Mouse (Mus musculus): ENCODE measurements around the gene Ankrd31.
"Not testable (repeated sequence)": the region's sequence is repeated elsewhere in the genome, so short reads cannot be mapped to it uniquely, and the experiment has no call there.

The Ankrd31 gene

DNA sequence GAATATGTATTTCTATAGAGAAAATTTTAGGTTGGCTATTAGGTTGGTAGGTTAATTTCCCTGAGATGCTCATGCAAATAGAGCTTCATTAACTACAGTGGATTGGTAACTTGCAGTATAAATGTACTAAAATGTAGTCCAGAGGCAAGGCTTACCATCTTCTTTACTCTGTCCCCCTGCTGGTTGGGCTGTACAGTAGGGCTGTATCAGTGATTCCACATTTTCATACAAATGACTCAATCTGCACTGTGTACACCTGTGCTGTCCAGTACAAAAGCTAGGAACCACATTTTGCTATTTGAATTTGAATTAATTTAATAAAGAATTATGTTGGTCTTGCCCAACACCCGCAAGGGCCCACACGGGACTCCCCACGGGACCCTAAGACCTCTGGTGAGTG lies 111.1 kb downstream of the Ankrd31 start:
- DNase-seq (ENCODE audit: low spot score): no peak

DNA sequence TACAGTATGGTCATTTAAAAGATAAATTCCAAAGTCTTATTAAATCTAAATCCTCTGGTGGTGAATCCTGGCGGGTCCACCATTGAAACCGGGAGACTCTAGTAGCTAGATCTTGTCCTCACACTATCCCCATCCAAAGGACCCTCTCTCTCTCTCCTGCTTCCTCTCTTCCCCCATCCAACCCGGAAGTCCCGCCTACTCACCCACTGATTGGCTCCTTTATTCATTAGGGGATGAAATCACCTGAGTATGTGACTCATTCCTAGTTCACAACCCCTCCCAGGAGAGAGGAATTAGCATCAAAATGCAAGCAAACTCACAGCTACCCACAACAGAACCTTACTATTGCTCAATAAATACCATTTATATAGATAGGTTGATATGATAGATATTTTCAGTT lies 122.7 kb downstream of the Ankrd31 start:
- no peak for DNase-seq (ENCODE audit: low spot score)

DNA sequence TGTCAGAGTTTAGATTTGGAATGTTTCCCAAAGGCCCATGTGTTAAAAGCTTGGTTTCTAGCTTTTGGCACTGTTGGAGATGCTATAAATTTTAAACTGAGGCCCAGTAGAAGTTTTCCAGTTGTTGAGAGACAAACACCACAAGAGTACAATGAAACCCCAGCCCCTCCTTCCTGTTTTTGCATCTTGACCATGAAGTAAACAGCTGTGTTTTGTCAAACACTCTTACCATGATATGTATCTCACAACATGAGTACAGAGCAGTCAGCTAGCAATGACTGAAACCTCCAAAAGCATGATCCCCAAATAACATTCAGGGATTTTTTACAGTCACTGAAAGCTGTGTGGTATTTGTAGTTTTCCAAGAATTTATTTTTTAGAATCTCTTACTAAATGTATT lies 126.0 kb downstream of the Ankrd31 start:
- no peak for DNase-seq (ENCODE audit: low spot score)

DNA sequence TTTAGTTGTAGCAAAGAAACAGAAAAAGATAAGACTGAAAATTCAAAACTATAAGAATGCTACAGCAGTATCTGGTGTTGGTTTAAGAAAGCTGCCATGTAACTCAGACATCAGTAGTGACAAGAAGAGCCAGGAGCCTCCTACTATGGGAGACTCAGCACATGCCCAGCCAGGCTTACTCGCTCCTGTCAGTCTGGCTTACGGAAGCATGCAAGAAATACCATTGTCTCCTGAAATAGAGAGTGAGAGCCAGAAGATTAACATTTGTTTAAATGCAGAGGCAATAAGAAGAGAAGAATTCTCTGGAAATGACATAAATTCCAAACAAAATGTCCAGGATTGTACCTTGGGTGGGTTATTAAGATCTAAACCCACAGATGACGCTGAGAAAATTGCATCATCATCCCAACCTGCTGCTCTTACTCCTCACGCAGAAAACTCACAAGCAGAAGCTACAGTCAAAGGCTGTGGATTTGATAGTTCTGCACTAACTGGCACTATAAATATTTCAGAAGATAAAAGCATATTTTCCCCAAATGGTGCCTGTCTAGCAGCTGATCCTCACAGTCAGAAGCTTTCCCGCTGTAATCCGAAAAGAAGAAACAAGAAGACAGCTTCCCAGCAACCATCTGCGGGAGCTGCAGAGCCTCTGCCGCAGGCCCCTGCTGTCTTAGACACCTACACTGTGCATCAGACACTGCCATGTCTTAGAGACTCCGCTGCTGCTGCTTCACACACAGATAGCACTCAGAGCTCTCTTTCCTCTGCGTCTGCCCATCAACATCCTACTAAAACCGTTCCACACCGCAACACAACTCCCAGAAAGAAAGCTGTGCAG lies 130.4 kb downstream of the Ankrd31 start:
- no peak for DNase-seq (ENCODE audit: low spot score)

DNA sequence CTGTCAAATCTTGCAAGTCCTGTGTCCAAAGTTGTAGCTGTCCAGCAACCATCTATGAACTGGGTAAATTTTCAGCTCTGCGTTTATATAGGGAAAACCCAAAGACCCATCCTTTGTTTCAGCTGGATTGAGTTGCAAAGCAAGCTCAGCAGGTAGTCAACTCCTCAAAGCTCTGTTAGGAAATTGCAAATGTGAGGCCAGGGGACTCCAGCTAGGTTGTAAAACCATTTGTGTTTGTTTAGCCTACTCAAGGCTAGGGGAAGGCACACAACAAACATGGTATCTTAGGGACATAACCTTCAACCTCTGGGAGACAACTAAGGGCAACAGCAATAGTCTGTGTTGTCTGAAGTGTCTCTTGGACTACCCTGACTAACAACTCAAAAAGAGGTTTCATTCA lies 136.5 kb downstream of the Ankrd31 start:
- no peak for DNase-seq (ENCODE audit: low spot score)

DNA sequence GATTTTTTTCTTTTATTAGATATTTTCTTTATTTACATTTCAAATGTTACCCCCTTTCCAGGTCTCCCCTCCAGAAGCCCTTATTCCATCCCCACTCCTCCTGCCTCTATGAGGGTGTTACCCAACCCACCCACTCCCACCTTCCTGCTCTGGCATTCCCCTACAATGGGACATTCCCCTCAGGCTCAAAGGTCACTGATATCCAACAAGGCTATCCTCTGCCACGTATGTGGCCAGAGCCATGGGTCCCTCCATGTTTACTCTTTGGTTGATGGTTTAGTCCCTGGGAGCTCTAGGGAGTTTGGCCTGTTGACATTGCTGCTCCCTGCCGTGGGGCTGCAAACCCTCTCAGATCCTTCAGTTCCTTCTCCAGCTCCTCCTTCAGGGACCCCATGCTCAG lies 141.9 kb downstream of the Ankrd31 start:
- no peak for DNase-seq (ENCODE audit: low spot score)

DNA sequence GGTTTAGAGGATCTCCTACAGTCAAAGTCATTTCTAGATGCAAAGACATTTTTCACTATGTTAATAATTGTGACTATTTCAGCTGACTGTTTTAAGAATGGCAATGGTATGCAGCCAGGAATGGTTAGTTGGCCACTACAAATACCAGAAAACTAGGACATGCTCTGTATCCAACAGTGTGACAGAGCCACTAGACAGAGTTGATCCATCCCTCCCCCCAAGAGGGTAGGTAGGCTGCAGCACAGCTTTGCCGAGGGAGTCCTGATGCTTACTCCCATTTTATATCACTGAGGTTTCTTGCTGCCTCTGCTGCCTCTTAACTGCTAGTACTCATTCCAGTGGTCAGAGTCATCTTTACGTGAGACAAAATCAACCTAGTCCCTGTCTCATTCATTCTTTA lies 147.1 kb downstream of the Ankrd31 start:
- DNase-seq (ENCODE audit: low spot score): no peak

DNA sequence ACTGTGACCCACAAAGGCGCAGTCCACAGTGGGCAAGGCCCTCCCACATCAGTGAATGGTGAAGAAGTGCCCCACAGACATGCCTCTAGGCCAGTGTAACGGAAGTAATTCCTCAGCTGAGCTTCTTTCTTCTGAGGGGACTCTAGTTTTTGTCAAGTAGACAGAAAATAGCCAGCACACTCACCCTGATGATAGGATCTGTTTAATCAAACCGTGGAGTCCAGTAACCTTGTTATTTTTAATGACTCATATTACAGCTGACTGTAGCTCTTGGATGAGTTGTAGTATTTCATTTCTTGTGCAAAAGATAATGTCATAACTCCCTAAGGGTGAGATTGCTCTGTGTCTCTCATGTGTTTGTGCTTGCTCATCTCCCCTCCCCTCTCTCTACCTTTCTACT lies 158.6 kb downstream of the Ankrd31 start:
- peak; percentile 5 for DNase-seq (ENCODE audit: low spot score)

DNA sequence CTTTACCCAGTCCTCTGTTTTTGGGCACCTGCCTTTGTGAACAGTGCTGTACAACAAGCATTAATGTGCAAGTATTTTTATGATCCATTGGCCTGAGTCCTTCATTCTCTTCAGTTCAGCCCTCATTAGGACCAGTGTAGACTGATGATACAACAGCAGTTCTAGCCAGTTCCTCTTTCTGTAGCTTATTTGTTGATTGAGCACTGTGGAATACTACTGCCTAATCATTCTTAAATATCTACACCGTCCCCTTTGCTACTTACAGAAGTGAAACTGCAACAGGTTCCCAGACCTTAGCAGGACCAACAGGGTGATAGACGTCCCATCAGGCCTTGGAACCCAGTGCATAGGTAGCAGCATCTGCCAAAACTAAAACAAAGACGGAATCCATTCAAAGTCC lies 163.1 kb downstream of the Ankrd31 start:
- DNase-seq (ENCODE audit: low spot score): no peak

DNA sequence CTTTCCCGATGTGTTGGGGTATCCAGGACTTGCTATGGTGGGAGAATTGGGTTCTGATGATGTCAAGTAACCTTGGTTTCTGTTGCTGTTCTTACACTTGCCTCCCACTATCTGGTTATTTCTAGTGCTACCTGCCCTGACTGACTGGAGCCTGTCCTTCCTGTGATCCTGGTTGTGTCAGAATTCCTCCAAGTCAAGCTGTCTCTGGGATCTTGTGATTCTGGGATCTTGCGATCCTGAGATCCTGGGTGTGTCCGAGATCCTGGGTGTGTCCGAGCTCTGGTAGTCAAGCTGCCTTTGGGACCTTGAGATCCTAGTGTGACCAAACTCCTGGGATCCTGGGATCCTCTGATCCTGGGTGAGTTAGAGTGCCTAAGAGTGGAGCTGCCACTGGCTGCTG lies 175.1 kb downstream of the Ankrd31 start:
- DNase-seq (ENCODE audit: low spot score): not testable (repeated sequence)

DNA sequence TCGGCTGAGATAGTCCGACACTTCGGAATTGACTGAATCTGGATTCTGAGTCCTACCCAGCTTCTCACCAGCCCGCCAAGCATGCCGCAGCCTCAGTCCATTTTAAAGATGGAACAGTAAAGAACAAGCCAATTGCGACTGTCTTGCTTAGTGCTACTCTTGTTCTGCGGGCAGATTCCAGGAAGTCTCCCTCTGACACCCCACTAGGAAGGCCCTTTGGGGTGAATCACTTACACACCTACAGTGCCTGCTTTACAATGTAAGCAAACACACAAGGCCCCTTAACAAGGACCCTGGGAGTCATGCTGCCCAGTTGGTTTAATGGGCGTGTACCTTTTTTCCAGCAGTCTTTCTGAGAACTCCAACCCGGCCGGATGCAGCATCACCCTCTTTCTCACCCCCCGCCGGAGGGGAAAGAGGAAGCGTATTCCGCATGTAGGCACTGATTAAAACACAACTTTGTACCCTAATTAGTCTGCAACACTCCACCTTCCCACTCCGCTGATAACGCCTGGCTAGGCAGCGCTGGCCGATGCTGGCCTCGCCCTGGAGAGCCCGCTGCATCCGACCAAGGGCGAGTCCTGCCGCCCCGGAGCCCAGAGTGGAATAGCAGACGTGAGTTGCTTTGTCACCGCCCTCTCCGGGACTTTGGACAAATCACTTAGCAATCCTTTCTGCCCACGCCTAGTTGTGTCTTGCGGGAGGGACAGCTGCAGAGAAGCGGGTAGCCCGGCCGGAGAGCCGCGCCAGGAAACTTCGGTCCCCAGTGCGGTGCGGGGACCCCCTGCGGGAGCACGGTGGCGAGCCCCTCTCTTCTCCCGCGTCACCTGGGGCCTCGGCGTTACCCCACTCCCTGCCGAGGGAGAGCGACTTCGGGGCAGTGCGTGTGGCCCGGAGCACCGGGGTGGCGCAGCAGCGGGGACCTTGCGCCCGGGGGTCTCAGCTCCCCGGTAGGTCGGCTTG lies 176.2 kb downstream of the Ankrd31 start, which contains the start of gene Gcnt4:
Gene Gcnt4 (plus strand): TSS at position 691 of the 963 bp plus-strand sequence.
- peak; percentile 39 for DNase-seq (ENCODE audit: low spot score)

DNA sequence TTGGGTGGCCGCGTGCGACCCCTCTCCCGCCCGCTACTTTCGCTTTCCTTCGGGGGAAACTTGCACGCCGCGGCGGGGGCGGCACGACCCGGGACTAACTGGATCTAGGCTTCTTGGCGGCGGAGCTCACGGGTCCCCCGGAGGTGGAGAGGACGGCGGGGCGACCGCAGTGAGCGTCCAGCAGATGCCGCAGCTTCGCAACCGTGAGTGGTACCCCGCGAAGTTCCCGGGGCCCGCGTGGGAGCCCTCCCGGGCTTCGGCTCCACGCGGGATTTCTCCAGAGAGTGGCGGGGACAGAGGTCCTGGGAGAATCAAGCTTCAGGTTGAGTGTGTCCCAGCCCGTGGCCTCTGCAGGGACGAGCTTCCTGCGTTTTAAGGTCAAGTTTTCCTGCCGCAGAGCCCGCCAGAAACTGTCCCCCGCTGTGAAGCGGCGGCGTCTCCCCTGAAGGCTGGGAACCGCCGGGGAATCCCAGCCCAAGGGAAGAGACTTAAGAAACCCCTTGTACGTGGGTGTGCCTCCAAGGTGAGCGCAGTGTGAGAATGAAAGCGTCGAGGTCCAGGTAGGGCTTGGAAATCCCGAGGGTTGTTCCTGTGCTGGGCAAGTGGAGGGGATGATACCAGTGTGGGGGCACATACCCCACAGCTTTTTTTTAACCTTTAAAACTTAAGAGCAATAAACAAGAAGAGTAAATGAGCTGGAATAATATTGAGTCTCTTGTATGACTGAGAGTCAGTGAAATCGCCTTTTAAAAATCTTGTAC lies 177.1 kb downstream of the Ankrd31 start:
- no peak for DNase-seq (ENCODE audit: low spot score)

DNA sequence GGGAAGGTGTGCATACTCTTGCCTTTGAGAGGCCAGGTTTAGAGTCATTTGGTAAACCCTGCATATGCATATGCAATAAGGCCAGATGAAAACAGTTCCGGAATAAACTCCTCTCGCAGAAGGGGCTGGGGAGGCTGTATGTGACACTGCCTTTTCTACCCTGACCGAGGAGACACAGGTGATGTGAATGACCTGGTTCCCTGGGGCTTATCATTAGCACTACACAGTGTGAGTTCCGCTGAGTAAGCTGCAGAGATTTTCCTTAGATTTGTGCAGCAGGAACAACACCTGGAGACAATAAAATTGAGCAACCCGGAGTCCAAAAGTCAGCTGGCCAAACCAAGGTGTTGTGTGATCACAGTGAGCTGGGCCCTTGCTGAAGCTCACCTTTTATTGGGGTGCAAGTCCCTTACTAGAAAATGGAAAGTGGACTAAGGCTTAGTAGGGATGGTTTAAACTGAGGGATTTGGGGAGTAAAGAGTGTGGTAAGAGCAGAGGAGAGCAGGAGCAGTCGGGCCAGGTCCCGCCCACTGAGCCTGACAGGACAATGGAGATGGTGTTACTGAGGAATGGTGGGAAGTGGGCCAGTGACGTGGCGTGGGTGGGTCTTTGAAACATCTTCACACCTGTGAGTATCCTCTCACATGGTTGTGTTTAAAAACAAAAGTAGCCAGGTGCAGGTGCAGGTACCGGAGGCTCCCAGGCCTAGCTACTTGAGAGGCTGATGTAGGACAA lies 178.1 kb downstream of the Ankrd31 start:
- no peak for DNase-seq (ENCODE audit: low spot score)

DNA sequence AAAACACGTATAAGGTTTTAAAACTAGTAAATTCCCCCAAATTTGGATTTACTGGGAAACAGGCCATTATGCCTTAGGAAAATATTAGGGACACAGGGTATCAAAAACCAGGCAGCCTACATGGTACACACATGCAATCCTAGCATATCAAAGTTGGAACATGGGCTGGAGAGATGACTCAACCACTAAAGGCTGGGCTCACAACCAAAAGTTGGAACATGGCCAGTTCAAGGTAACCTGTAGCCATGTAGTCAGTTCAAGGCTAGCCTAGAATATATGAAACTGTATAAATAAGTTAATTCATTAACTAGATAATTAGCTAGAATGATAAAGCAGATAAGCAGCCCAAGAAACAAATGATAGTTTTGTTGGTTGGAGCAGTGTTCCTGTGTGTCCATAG lies 179.7 kb downstream of the Ankrd31 start:
- DNase-seq (ENCODE audit: low spot score): no peak

DNA sequence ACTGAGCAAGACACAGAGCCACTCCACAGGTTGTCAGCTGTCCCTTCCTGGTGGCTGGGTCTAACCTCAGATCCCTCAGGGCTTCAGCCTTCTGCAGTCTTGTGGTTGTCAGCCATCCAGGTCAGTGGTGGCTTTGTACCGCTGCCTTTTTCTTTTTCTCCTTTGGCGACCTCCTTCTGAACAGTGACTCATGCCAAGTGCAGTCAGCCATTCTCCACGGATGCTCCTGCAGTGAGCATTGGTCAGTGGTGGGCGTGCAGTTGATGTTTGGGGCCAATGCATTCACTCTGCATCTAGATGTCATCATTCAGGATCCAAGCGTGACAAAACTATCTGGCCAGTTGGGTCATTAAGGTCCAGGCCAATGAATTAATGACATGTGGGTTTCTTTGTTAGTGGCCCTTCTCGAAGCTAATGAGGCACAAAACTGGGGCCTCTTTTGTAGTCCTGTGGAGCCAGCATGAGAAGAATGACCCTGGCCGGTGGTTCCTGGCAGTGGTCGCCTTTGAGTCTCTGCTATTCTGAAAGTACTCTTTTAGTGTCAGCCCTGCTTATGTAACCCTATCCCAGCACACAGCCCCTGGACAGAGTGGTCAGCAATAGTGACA lies 180.5 kb downstream of the Ankrd31 start:
- no peak for DNase-seq (ENCODE audit: low spot score)

DNA sequence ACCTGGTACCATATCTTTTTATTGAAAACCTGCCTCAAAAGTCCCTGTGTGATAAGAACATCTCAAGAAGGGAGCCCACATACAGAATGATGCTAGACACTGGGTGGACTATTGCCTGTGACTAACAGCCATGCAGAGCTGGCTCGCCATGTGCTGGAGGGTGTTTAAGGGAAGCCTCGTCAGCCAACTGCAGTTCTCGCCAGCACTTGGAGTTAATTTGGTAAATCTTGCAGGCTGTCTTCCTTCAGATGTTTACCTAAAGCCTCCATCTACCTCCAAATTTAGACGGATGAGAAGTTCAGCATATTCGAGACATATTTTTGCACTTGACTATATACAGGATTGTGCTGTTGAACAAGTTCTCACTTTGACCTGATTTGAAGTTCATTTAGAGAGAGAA lies 184.7 kb downstream of the Ankrd31 start:
- no peak for DNase-seq (ENCODE audit: low spot score)

DNA sequence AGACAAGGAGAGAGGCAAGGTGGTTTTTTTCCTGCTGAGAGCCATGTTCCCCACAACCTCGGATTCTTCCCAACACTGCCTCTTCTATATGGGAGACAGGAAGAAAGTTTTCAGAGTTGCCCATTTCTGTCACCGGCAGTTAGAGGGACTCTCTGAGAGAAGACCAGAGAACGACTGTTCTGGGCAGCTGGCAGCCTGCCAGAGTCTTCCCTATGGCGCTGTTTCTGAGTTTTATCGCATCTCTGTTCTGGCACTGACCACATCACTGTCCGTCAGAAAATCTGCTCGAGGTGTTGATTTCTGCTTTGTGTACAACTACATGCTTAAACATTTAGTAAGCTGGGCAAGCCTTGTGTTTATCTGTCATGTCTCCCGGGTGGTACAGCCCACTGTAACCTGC lies 185.3 kb downstream of the Ankrd31 start:
- no peak for DNase-seq (ENCODE audit: low spot score)

DNA sequence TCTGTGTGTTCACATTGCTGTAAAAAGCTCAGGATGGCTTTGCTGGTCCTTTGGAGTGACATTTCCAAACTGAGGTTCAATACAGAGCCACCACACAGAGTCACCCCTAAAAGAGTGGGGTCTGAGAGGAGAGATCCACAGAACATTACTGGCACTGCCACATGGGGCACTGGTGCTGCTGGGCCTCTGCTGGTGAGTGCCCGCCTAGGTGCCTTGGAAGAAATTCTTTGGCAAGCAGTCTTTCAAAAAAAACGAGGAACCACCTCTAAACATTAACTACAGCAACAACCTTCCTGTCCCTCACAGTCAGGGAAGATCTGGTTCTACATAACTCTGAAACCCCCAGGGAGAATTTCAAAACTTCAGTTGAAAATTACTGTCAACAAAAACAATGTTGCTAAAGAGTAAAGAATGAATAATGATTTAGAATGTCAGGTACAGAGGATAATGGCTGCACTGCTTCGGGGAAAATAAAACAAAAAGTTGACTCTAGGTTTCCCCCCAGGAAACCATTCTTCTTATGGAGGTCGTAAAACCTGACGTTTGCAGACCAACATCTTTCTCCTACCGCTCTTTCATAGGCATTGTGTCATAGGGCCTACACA lies 188.2 kb downstream of the Ankrd31 start:
- DNase-seq (ENCODE audit: low spot score): no peak

DNA sequence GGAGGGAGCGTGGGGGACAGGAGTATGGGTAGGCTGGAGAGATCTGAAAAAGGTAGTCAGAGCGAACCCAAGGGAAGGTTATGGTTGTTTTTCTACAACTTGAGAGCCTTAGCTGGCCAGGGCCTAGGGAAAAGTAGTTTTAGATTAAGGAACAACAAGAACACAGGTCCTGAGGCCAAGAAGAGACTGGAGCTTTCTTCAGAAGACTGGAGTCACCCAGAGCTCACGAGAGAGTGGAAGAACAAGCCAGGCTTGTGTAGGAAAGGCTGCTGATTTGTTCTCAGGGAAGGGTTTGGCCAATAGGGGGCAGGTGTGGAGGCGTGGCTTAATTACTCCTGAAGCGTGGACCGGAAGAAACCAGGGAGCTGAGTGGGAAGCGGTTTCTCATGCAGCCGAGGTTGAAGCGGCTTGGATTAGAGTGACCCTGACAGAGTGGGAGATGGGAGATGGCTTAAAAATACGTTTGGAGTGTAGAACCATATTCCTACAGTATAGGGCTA lies 189.0 kb downstream of the Ankrd31 start:
- DNase-seq (ENCODE audit: low spot score): no peak

DNA sequence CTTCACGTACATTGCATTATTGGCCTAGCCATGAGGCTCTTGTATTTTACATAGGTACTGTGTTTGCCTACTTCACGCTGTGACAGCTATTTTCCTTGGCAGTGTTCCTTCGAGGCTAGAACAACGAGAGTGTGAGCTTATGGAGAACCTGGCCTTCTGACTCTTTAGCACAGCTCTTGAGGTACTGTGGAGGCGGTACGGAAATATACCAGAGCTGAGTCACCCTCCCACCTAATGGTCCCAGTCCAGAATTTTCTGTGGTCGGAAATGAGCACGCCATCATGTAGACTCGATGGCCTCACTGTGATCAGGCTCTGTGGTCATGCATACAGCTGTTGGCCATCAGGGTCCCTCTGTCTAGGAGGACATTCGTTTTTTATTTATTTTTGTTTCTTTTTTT lies 191.6 kb downstream of the Ankrd31 start:
- DNase-seq (ENCODE audit: low spot score): no peak

All from adipocyte (in vitro differentiated cells).